In the genomic region with DNA sequence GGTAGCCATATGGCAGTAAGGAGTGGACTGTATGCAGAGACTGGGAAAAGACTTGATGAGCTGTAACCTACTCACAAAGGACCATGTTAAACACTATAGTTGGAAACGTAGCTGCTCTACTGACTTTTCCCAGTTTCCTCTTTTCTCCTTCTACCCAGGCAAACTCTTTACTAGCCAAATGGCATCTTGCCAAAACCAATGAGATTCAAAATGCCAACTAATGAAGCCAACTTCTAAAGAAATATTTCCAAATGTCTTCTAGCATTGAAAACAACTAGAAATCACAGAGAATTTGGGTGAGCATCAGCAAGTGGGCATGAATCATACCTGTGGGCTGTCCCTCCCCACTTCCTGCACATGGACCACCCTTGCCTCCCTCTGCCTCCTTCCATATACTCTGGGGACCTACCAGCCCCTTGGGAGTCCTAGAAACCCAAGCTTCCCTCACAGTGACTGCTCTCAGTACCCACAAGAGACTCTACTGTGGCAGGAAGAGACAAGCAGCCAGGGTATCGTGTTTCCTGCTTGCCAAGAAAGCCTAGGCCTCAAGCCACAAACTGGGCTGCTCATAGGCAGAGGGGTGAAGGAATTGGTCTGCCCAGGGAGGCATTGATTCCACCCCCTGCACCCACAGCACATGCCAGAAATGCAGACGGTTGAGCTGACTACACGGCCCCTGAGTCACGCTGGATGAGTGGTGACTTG, we compare ENCODE assay signal across 10 mouse cellular contexts. TPM values are rescaled to one million over a fixed set of nuclear protein-coding genes. Genes with fewer than 3 reads are reported as not detected.
DNase-seq lines count a peak whose midpoint lies in the region; ATAC-seq lines count a peak whose summit lies in the region.
"Had no signal": no experiment of that assay in that cellular context is flagged by ENCODE, and none has a peak within 500 bp of the region (broad histone marks: within the 10 kb centered on the region; RNA-seq: fewer than 3 reads in every experiment).

No protein-coding gene starts in this region.

- no peaks in the 10 kb centered on the region for H3K27me3 ChIP-seq in intestine, embryonic 14.5 days (replicated peaks; ENCODE audit: control insufficient read depth, insufficient read depth, low read length)
- H3K27me3 ChIP-seq in intestine, embryonic 16.5 days (replicated peaks; ENCODE audit: control insufficient read depth, insufficient read depth, low read length): no peaks in the 10 kb centered on the region
- no peaks in the 10 kb centered on the region for H3K27me3 ChIP-seq in embryonic facial prominence, embryonic 15.5 days
- H3K27me3 ChIP-seq: neural tube, embryonic 12.5 days had no signal

- H3K4me3 ChIP-seq in intestine, embryonic 14.5 days (ENCODE audit: low read depth, low read length): no peak overlapping the region
- no peak overlapping the region for H3K4me3 ChIP-seq in intestine, embryonic 16.5 days (ENCODE audit: low read length)
- no peak overlapping the region for H3K4me3 ChIP-seq in embryonic facial prominence, embryonic 15.5 days (replicated peaks)
- H3K4me3 ChIP-seq: neural tube, embryonic 12.5 days had no signal

- no peaks in the 10 kb centered on the region for H3K9me3 ChIP-seq in intestine, embryonic 14.5 days (ENCODE audit: control insufficient read depth, low read length)
- no peaks in the 10 kb centered on the region for H3K9me3 ChIP-seq in intestine, embryonic 16.5 days (ENCODE audit: control insufficient read depth, low read length)
- 0 out of 2 replicates have a peak, but pooled peaks cover 3% of the 10 kb centered on the region for H3K9me3 ChIP-seq in embryonic facial prominence, embryonic 15.5 days (replicated peaks)

- H3K9ac ChIP-seq in intestine, embryonic 14.5 days (ENCODE audit: low read length): no peak overlapping the region
- no peak overlapping the region for H3K9ac ChIP-seq in intestine, embryonic 16.5 days (ENCODE audit: low read depth, low read length)
- H3K9ac ChIP-seq in embryonic facial prominence, embryonic 15.5 days: no peak overlapping the region
- H3K9ac ChIP-seq: neural tube, embryonic 12.5 days had no signal

- no peak for ATAC-seq in intestine, embryonic 14.5 days (replicated peaks; ENCODE audit: low FRiP score, low TSS enrichment, low read depth)
- no peak for ATAC-seq in intestine, embryonic 16.5 days
- ATAC-seq in embryonic facial prominence, embryonic 15.5 days (ENCODE audit: insufficient number of reproducible peaks, low FRiP score, low TSS enrichment, low read depth): peak; percentile 91
- ATAC-seq: inflammation-experienced regulatory T-cells, adult 6 months had no signal

- H3K4me2 ChIP-seq in intestine, embryonic 14.5 days (ENCODE audit: low read length): no peak overlapping the region
- H3K4me2 ChIP-seq in intestine, embryonic 16.5 days (ENCODE audit: low read depth, low read length): no peak overlapping the region
- no peak overlapping the region for H3K4me2 ChIP-seq in embryonic facial prominence, embryonic 15.5 days (replicated peaks)
- H3K4me2 ChIP-seq: neural tube, embryonic 12.5 days had no signal

- H3K4me1 ChIP-seq in intestine, embryonic 14.5 days (replicated peaks; ENCODE audit: control insufficient read depth, insufficient read depth, low read length): no peaks in the 10 kb centered on the region
- no peaks in the 10 kb centered on the region for H3K4me1 ChIP-seq in intestine, embryonic 16.5 days (ENCODE audit: control insufficient read depth, insufficient read depth, low read length)
- peaks cover 31% of the 10 kb centered on the region for H3K4me1 ChIP-seq in embryonic facial prominence, embryonic 15.5 days
- H3K4me1 ChIP-seq: neural tube, embryonic 12.5 days had no signal

- H3K36me3 ChIP-seq in intestine, embryonic 14.5 days (ENCODE audit: control insufficient read depth, insufficient read depth, low read length): no peaks in the 10 kb centered on the region
- H3K36me3 ChIP-seq in intestine, embryonic 16.5 days (ENCODE audit: control insufficient read depth, insufficient read depth, low read length): no peaks in the 10 kb centered on the region
- H3K36me3 ChIP-seq in embryonic facial prominence, embryonic 15.5 days: peaks cover 3% of the 10 kb centered on the region; the same call in 1 of the 2 replicates
- H3K36me3 ChIP-seq: neural tube, embryonic 12.5 days had no signal

- peak; percentile 41 for DNase-seq in intestine, embryonic 14.5 days (ENCODE audit: low spot score)
- DNase-seq in 3T3-L1 (ENCODE audit: low read depth, low spot score): peak; percentile 83
- DNase-seq in Muller cell, postnatal 12 days (ENCODE audit: inconsistent ontology term): peak; percentile 75
- DNase-seq in frontal cortex, postnatal 25 days (ENCODE audit: low spot score in 2 of 2): no peak
- no peak for DNase-seq in frontal cortex, postnatal 14 days (ENCODE audit: low spot score in 2 of 2)
- DNase-seq: adrenal gland, adult 8-10 months had no signal

- 59% methylated on average over 5 of the region's 5 CpGs for WGBS in intestine, embryonic 14.5 days
- 69% methylated on average over 5 of the region's 5 CpGs for WGBS in intestine, embryonic 16.5 days
- WGBS in embryonic facial prominence, embryonic 15.5 days: 21% methylated on average over 5 of the region's 5 CpGs

- no peak overlapping the region for H3K27ac ChIP-seq in intestine, embryonic 14.5 days (ENCODE audit: low read depth)
- H3K27ac ChIP-seq in intestine, embryonic 16.5 days (ENCODE audit: low read length): no peak overlapping the region
- H3K27ac ChIP-seq in embryonic facial prominence, embryonic 15.5 days (replicated peaks): peak overlapping the region; percentile 65
- H3K27ac ChIP-seq: neural tube, embryonic 12.5 days had no signal

RNA-seq across cellular contexts. Expression of gene Il16, which starts 28.4 kb away (rescaled TPM):
- 3.4 and 3.7 TPM in 2 replicates for polyA plus RNA-seq in intestine, embryonic 14.5 days (2014; fragmentation: Nextera tagmentation; extraction: Ambion mirVana)
- polyA plus RNA-seq in intestine, embryonic 16.5 days (2015; fragmentation: Nextera tagmentation; extraction: Ambion mirVana): 4.3 and 4.9 TPM in 2 replicates
- polyA plus RNA-seq in embryonic facial prominence, embryonic 15.5 days (2015; fragmentation: Nextera tagmentation; extraction: Ambion mirVana): 7.6 and 9.5 TPM in 2 replicates

Comparison
In these comparisons a context has a peak if more than half of its experiments do, and no peak if none do; other contexts are left out.
1. DNase-seq: peak in intestine, embryonic 14.5 days (single experiment), 3T3-L1 (single experiment) and Muller cell, postnatal 12 days (single experiment); none in frontal cortex, postnatal 25 days (0 of 2) and frontal cortex, postnatal 14 days (0 of 2).